Mouse (Mus musculus) liver, embryonic 14.5 days (tissue): ENCODE data around the gene Teddm1a.

Experiments used
- CTCF ChIP-seq: IDR thresholded peaks from 2 replicates; pipeline ENCODE4 v1.5.1; 2016; ENCODE audit warnings: antibody characterized with exemption, low read depth, control low read depth
- EP300 ChIP-seq: IDR thresholded peaks from 2 replicates; pipeline ENCODE4 v1.6.1; 2016; ENCODE audit warnings: antibody characterized with exemption, low read depth

DNA sequence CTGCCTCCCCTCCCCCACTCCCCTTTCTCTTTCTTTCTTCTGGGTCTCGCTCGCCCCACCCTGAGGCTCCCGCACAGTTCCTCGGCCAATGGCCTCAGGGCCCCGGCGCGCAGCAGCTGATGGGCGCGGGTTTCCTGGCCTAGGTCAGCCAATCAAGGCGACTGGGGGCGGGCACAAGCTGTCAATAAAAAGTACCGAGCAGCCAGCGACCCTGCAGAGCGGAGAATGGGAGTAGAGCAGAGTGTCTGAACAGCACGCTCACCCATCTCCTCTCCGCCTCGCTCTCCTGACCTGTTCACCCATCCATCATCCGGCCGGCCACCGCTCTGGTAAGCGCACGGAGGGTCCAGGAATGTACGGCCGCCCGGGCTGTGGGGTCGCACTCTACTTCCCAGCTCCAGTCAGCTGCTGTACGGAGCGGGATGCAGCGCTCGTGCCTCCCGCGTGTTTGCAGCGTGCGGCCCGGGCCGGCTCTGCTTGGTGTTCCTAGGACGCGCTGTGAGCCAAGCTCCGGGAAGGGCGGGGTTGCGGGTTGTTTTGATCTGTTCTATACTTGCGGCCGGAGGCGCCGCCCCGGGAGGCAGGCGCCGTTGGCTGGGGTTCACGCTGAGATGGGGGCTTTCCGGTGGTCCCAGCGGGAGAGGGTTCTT lies 8.3 kb downstream of the Teddm1a start, which contains the start of the genes Glul and Teddm2:
- no peak for TF ChIP-seq CTCF
- TF ChIP-seq EP300, result peak; percentile 31; the same call in 1 of the 2 replicates
